Mouse (Mus musculus) mesoderm, embryonic 11.5 days (tissue): ENCODE measurements around the gene 2310034C09Rik.
"Not testable (repeated sequence)": the region's sequence is repeated elsewhere in the genome, so short reads cannot be mapped to it uniquely, and the experiment has no call there.

Experiments
- DNase-seq: peaks from one replicate; pipeline ENCODE4 v3.0.0-alpha.2; 2012; ENCODE audit warnings: low read depth, low spot score

Gene 2310034C09Rik

DNA sequence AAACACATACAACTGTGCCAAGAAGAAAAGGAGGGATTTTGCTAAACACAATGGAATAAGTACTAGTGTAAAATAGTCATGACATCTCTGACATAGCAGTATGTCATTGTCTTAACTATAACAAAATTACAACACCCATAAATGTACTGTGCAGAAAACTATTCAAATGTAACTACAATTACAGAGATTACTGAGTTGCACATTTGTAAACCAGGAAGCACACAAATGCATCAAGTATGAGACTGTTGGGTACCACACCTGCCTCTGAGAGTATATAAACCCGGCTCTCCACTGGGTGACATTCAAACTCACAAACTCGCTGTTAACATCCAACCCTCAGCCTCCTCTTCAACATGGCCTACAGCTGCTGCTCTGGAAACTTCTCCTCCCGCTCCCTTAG lies at the start of gene 2310034C09Rik:
Gene 2310034C09Rik (plus strand): TSS at position 301 of the 400 bp plus-strand sequence.
- not testable (repeated sequence) for DNase-seq

- no peak for DNase-seq
These were observed 47.9 kb upstream of the 2310034C09Rik start for GRCm38 (mm10) chr16:88710757-88711156.

GRCm38 (mm10) chr16:88711245-88711644 lies 47.4 kb upstream of the 2310034C09Rik start:
- DNase-seq: no peak

GRCm38 (mm10) chr16:88716549-88716948 lies 42.1 kb upstream of the 2310034C09Rik start:
- DNase-seq: no peak

DNA sequence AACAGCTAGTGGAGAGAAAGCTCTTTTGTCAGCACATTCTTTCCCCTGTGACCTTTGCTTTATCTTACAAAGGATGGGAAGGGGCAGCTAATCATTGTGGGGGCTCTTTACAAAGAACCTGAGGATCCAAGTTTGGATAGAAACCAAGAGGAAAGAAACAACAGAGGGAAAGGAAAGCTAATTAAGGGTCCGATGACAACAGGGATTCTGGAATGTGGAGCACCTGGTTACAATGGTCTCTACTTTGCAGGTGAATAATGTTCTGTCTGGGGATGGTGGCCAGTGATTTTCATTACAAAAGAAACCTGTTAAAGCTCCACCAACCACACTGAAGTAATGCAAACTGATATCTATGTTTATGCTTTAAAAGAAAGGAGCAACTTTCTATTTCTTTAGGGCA lies 38.6 kb upstream of the 2310034C09Rik start:
- DNase-seq: no peak

- DNase-seq: no peak
These were observed 29.8 kb upstream of the 2310034C09Rik start, which contains the start of gene Krtap13-1 for GRCm38 (mm10) chr16:88728812-88729275. Gene Krtap13-1 (plus strand): TSS chr16:88728862.

- no peak for DNase-seq
These were observed 23.3 kb upstream of the 2310034C09Rik start for GRCm38 (mm10) chr16:88735391-88735790.

- DNase-seq: no peak
These were observed 13.8 kb upstream of the 2310034C09Rik start for GRCm38 (mm10) chr16:88744750-88745340.

DNA sequence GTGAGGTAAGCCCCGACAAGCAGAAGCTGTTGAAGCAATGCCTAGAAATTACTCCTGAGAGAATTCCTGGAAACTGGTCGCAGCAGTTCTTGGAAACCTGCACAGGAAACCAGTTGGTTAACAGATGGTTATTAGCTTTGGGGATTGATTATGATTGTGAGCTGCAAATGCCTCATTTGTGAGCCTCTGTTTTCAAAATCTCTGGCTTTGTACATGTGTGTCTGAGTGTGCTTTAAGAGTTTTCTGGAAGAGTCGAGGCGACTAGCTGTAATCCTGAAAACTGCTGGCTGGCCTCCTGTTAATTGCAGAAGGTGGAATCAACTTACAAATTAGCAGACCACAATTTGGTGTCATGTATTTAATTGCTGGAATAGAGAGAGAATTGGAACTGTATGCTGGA lies 10.7 kb upstream of the 2310034C09Rik start:
- no peak for DNase-seq

DNA sequence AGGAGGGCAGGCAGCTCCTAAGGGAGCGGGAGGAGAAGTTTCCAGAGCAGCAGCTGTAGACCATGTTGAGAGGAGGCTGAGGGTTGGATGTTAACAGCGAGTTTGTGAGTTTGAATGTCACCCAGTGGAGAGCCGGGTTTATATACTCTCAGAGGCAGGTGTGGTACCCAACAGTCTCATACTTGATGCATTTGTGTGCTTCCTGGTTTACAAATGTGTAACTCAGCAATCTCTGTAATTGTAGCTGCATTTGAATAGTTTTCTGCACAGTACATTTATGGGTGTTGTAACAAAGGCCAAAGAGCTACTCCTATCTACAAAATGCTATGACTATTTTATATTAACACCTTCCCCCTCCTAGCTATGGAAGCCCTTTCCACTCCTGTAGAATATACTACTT lies 7.1 kb upstream of the 2310034C09Rik start, which contains the start of gene Krtap13:
Gene Krtap13 (minus strand): TSS at position 101 of the 400 bp plus-strand sequence.
- not testable (repeated sequence) for DNase-seq

DNA sequence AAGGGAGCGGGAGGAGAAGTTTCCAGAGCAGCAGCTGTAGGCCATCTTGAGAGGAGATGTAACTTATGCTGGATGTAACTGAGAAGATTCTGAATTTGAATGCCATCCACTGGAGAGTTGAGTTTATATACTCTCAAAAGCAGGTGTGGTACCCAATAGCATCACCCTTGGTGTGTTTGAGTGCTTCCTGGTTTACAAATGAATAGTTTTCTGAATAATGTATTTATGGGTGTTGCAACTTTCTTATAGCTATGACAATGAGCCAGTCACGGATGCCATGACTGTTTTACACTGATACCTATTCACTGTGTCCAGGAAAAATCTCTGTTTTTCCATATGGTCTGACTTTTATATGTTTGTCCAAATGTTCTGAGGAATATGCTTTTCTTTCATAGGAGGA lies 15.5 kb downstream of the 2310034C09Rik start, which contains the start of gene 2310057N15Rik:
Gene 2310057N15Rik (minus strand): TSS at position 101 of the 400 bp plus-strand sequence.
- no peak for DNase-seq

DNA sequence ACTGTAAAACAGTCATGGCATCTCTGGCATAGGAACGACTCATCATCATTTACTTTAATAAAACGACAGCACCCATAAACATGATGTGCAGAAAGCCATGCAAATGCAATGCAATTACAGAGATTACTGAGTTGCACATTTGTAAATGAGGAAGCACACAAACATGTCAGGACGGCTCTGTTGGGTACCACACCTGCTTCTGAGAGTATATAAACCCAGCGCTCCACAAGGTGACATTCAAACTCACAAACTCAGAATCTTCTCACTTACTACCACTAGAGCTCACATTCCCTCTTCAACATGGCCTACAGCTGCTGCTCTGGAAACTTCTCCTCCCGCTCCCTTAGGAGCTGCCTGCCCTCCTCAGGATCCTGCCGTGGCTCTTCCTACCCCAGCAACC lies 18.9 kb downstream of the 2310034C09Rik start, which contains the start of gene Gm5965:
Gene Gm5965 (plus strand): TSS at position 301 of the 400 bp plus-strand sequence.
- DNase-seq: no peak

DNA sequence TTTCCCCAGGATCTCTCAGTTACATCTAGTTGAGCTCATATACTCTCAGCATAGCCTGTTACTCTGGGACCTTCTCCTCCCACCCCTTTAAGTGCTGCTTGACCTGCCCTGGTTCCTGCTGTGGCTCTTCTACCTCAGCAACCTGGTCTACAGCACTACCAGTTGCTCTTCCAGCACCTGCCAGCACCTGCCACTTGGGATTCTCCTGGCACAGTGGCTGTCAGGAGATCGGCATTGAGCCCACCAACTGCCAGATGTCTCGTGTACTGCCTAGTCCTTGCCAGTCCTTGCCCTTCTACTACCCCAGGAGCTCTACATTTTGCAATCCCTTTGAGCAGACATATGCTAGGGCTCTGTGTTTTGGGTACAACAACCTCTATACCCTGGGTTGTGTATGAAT lies 28.1 kb downstream of the 2310034C09Rik start:
- no peak for DNase-seq
